Mouse (Mus musculus): ENCODE results near the gene A630001G21Rik. TPM values are rescaled to one million over a fixed set of nuclear protein-coding genes. Genes with fewer than 3 reads are reported as not detected.

The A630001G21Rik gene
- polyA plus RNA-seq, 1 experiment from 2014 or later, result 1.7 TPM

DNA sequence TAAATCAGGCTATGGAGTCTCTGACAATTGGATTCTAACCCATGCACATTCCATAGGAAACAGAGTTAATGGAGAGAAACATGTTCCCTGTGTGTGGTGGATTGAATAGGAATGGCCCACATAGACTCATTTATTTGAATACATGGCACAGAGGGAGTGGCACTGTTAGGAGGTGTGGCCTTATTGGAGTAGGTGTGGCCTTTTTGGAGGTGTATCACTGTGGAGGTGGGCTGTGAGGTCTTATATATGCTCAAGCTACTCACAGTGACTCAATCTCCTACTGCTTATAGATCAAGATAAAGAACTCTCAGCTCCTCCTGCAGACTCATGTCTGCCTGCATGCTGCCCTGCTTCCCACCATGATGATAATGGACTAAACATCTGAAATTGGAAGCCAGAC, 63.9 kb downstream of the A630001G21Rik start:
- Histone ChIP-seq H3K9me3 (ENCODE audit: control insufficient read depth, low read length) (no peaks in the 10 kb centered on the region), H3K36me3 (ENCODE audit: control insufficient read depth, insufficient read depth, low read length) (no peaks in the 10 kb centered on the region), H3K27me3 (replicated peaks; ENCODE audit: control insufficient read depth, insufficient read depth, low read length) (no peaks in the 10 kb centered on the region), H3K4me3 (ENCODE audit: low read depth, low read length) (no peak overlapping the region), H3K9ac (ENCODE audit: low read depth, low read length) (no peak overlapping the region), H3K27ac (replicated peaks; ENCODE audit: low read depth, low read length) (no peak overlapping the region), H3K4me1 (ENCODE audit: control insufficient read depth, insufficient read depth, low read length) (no peaks in the 10 kb centered on the region), H3K4me2 (ENCODE audit: low read depth, low read length) (no peak overlapping the region)
- ATAC-seq (ENCODE audit: low read depth) (no peak), DNase-seq (ENCODE audit: low spot score) (no peak)

DNA sequence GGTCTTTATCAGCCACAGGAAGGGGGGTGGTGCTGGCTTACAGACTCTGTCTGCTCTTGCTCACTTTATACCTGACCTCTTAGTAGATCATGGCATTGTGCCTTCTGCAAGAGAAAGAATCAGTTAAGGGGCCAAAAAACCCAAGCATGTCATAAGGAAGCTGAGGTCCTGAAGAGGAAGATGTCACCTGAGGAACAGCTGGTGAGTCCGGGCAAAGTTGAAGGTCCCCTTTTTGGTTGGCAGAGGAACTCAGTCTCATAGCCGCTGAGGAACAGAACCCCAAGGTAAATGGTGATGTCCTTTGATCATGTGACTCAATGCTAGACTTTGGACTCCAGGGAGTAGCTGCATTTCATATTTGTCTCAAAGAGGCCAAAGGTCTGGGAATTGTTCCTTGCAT, 71.7 kb downstream of the A630001G21Rik start:
- Histone ChIP-seq H3K4me1 (ENCODE audit: control insufficient read depth, insufficient read depth, low read length) (no peaks in the 10 kb centered on the region), H3K27me3 (replicated peaks; ENCODE audit: control insufficient read depth, insufficient read depth, low read length) (no peaks in the 10 kb centered on the region), H3K27ac (replicated peaks; ENCODE audit: low read depth, low read length) (no peak overlapping the region), H3K36me3 (ENCODE audit: control insufficient read depth, insufficient read depth, low read length) (no peaks in the 10 kb centered on the region), H3K4me2 (ENCODE audit: low read depth, low read length) (no peak overlapping the region), H3K4me3 (ENCODE audit: low read depth, low read length) (no peak overlapping the region), H3K9ac (ENCODE audit: low read depth, low read length) (no peak overlapping the region), H3K9me3 (ENCODE audit: control insufficient read depth, low read length) (no peaks in the 10 kb centered on the region)
- DNase-seq (ENCODE audit: low spot score) (no peak), ATAC-seq (ENCODE audit: low read depth) (no peak)
- WGBS, result 92% methylated on average over 2 of the region's 2 CpGs

DNA sequence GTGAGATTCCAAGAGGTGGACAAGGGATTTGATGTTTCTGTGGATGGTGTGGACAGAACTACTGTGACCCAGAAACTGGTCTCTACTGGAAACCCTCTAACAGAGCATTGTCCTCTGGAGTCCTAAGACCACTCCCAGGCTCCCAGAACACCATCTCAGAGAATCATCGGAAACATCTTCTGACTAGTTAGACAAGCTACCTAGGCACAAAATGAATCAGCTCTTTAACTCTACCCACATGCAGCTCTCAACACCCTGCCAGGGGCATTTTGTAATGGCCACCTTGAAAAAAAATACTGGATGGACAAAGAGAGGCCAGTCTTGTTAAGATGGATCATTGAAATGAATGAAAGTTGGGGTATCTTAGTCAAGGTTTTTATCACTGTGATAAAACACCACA, 72.9 kb downstream of the A630001G21Rik start:
- Histone ChIP-seq H3K4me2 (ENCODE audit: low read depth, low read length) (no peak overlapping the region), H3K27me3 (replicated peaks; ENCODE audit: control insufficient read depth, insufficient read depth, low read length) (no peaks in the 10 kb centered on the region), H3K4me3 (ENCODE audit: low read depth, low read length) (no peak overlapping the region), H3K36me3 (ENCODE audit: control insufficient read depth, insufficient read depth, low read length) (no peaks in the 10 kb centered on the region), H3K4me1 (ENCODE audit: control insufficient read depth, insufficient read depth, low read length) (no peaks in the 10 kb centered on the region), H3K27ac (replicated peaks; ENCODE audit: low read depth, low read length) (no peak overlapping the region), H3K9me3 (ENCODE audit: control insufficient read depth, low read length) (no peaks in the 10 kb centered on the region), H3K9ac (ENCODE audit: low read depth, low read length) (no peak overlapping the region)
- no peak for DNase-seq (ENCODE audit: low spot score)
- WGBS, result 100% methylated on average over 1 of the region's 1 CpGs
- ATAC-seq (ENCODE audit: low read depth), result no peak

DNA sequence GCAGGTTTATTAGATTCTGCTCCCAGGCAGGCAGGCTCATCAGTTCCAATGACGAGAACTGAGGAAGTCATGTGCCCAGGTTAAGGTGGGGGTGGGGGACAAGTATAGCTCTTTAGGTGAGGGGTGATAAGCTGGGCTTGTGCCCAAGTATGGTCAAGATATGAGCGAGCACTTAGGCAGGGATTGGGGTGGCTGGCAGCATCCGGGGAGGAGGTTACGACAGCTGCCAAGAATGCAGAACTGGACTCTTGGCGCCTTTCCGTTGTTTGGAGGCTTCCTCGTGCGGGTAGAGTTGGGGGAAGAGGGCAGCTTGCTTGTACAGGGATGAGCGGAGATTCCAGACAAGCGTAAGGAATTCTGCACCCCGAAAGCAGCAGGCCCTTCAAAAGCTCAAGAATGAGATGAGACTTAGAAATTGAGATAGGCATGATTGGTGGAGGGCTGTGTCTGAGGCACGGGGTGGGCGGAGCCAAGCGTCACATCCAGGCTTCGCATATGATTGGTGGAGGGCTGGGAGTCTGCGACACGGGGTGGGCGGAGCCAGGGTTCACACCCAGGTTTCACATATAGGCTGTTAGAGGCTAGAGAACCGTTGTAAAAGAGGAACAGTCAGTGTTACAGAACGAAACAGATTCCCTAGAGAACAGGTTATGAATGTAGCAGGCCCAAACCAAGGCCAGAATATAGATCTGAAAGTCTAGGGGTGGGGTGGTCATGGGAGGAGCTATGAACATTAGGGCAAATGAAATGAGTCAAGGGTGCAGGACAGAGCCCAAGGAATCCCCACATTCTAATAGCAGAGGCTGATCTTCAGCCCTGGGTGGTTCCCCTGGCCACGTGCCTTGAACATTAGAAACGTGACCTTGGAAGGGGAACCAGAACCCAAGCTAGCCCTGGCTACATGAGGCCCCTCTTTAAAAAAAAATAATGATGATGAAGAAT, 74.9 kb downstream of the A630001G21Rik start:
- H3K4me3 ChIP-seq (ENCODE audit: low read depth, low read length), result peak overlapping the region; percentile 34
- peak overlapping the region; percentile 35; the same call in 1 of the 2 replicates for H3K27ac ChIP-seq (replicated peaks; ENCODE audit: low read depth, low read length)
- peak; percentile 96 for ATAC-seq (ENCODE audit: low read depth)
- peak; percentile 87 for DNase-seq (ENCODE audit: low spot score)
- H3K9ac ChIP-seq (ENCODE audit: low read depth, low read length), result peak overlapping the region; percentile 43; the same call in 1 of the 2 replicates
- H3K4me1 ChIP-seq (ENCODE audit: control insufficient read depth, insufficient read depth, low read length), result no peaks in the 10 kb centered on the region
- H3K9me3 ChIP-seq (ENCODE audit: control insufficient read depth, low read length), result no peaks in the 10 kb centered on the region
- no peaks in the 10 kb centered on the region for H3K36me3 ChIP-seq (ENCODE audit: control insufficient read depth, insufficient read depth, low read length)
- no peaks in the 10 kb centered on the region for H3K27me3 ChIP-seq (replicated peaks; ENCODE audit: control insufficient read depth, insufficient read depth, low read length)
- peak overlapping the region; percentile 63 for H3K4me2 ChIP-seq (ENCODE audit: low read depth, low read length)
- 20% methylated on average over 22 of the region's 22 CpGs for WGBS

DNA sequence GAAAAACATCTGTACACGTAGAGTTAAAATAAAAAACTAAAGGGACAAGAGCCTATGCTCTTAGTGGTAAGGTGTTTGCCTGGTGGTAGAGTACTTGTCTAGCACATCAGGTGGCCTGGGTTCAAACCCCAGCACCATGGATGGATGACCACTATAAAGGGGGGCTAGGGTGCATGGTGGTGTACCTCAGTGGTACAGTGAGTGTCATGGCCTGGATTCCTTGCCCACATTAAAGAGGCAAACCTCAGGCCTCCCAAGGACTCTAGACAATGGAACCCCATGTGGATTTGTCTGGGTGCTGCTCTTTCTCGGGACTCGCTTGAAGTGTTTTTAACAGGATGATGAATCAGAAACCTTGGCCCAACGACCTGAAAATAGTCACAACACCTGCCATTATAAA, 75.9 kb downstream of the A630001G21Rik start:
- H3K27ac ChIP-seq (replicated peaks; ENCODE audit: low read depth, low read length), result no peak overlapping the region
- H3K4me1 ChIP-seq (ENCODE audit: control insufficient read depth, insufficient read depth, low read length), result no peaks in the 10 kb centered on the region
- no peak overlapping the region for H3K9ac ChIP-seq (ENCODE audit: low read depth, low read length)
- ATAC-seq (ENCODE audit: low read depth) (no peak), DNase-seq (ENCODE audit: low spot score) (no peak)
- WGBS, result 75% methylated on average over 4 of the region's 4 CpGs
- no peaks in the 10 kb centered on the region for H3K9me3 ChIP-seq (ENCODE audit: control insufficient read depth, low read length)
- no peaks in the 10 kb centered on the region for H3K27me3 ChIP-seq (replicated peaks; ENCODE audit: control insufficient read depth, insufficient read depth, low read length)
- no peaks in the 10 kb centered on the region for H3K36me3 ChIP-seq (ENCODE audit: control insufficient read depth, insufficient read depth, low read length)
- no peak overlapping the region for H3K4me3 ChIP-seq (ENCODE audit: low read depth, low read length)
- H3K4me2 ChIP-seq (ENCODE audit: low read depth, low read length), result no peak overlapping the region

DNA sequence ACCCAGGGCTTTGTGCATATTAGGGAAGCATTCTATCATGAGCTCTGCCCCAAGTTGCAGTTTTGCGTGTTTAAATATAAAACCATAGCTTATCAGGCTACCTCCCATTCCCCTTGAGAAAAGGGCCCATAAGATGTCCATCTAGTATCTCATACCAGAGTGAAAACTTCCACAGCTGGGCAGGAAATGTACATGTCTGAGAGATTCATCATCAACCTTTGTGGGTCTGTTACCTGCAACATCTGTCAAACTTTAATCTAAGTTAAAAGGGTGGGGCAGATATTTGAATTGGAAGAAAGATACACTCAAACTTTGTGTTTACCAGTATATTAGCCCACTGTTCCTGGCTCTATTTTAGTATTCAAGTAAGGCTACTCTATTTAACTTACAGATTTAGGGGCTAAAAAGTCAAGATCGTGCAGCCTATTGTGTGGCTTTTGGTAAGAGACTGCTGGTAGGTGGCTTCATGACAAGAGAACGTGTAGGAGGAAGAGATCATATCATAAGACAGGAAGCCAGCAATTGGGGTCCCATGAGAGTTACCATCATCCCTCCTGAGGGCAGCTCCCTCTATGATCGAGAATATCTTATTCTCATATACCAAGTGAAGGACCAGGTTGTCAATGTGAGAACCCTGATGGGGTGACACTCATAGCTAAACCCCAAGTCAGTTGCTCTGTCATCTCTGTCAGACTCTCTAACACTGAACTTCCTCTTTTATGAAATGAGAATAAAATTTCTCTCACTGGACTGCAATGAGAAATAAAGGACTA, 80.5 kb downstream of the A630001G21Rik start:
- no peak for DNase-seq (ENCODE audit: low spot score)
- H3K4me3 ChIP-seq (ENCODE audit: low read depth, low read length), result no peak overlapping the region
- H3K4me2 ChIP-seq (ENCODE audit: low read depth, low read length), result no peak overlapping the region
- H3K36me3 ChIP-seq (ENCODE audit: control insufficient read depth, insufficient read depth, low read length), result no peaks in the 10 kb centered on the region
- H3K4me1 ChIP-seq (ENCODE audit: control insufficient read depth, insufficient read depth, low read length), result no peaks in the 10 kb centered on the region
- H3K27ac ChIP-seq (replicated peaks; ENCODE audit: low read depth, low read length), result no peak overlapping the region
- ATAC-seq (ENCODE audit: low read depth), result no peak
- no peaks in the 10 kb centered on the region for H3K9me3 ChIP-seq (ENCODE audit: control insufficient read depth, low read length)
- WGBS, result 78% methylated on average over 4 of the region's 4 CpGs
- no peak overlapping the region for H3K9ac ChIP-seq (ENCODE audit: low read depth, low read length)
- H3K27me3 ChIP-seq (replicated peaks; ENCODE audit: control insufficient read depth, insufficient read depth, low read length), result no peaks in the 10 kb centered on the region

DNA sequence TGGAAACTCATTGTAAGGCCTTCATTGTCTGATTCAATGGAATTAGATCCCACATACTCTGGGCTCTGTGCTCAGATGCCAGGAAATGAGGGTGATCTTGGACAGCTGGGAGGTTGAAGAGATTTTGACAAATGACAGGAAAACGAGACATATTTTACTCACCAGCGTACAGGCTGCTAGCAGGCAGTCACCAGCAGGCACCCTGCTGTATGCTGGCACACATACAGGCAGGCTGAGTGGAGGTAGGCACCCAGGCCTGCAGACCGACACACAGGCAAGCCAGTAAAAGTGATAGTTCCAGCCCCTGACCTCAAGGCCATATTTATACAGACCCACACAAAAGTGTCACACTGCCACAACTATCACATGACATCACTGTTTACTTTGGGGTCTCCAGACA, 82.8 kb downstream of the A630001G21Rik start:
- ATAC-seq (ENCODE audit: low read depth) (no peak), DNase-seq (ENCODE audit: low spot score) (no peak)
- Histone ChIP-seq H3K36me3 (ENCODE audit: control insufficient read depth, insufficient read depth, low read length) (no peaks in the 10 kb centered on the region), H3K4me1 (ENCODE audit: control insufficient read depth, insufficient read depth, low read length) (no peaks in the 10 kb centered on the region), H3K4me2 (ENCODE audit: low read depth, low read length) (no peak overlapping the region), H3K9me3 (ENCODE audit: control insufficient read depth, low read length) (no peaks in the 10 kb centered on the region), H3K4me3 (ENCODE audit: low read depth, low read length) (no peak overlapping the region), H3K27ac (replicated peaks; ENCODE audit: low read depth, low read length) (no peak overlapping the region), H3K9ac (ENCODE audit: low read depth, low read length) (no peak overlapping the region), H3K27me3 (replicated peaks; ENCODE audit: control insufficient read depth, insufficient read depth, low read length) (no peaks in the 10 kb centered on the region)
- 60% methylated on average over 3 of the region's 3 CpGs for WGBS

DNA sequence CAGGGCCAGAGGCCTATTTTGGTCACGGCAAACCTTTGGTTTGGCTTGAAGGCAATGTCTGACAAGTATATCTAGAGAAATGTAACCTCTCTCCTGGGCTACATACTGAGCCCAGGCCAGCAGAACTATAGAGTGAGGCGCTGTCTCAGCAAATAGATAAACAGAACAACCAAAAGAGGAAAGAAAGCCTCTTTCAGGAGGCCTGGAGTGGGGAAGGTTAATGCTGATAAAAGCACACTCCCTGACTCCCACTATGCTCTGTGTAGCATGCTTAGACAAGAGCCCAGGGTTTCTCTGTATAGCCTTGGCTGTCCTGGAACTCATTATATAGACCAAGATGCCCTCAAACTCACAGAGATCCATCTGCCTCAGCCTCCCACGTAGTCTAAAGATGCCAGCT, 85.2 kb downstream of the A630001G21Rik start:
- Histone ChIP-seq H3K4me1 (ENCODE audit: control insufficient read depth, insufficient read depth, low read length) (no peaks in the 10 kb centered on the region), H3K36me3 (ENCODE audit: control insufficient read depth, insufficient read depth, low read length) (no peaks in the 10 kb centered on the region), H3K4me2 (ENCODE audit: low read depth, low read length) (no peak overlapping the region), H3K9me3 (ENCODE audit: control insufficient read depth, low read length) (no peaks in the 10 kb centered on the region), H3K9ac (ENCODE audit: low read depth, low read length) (no peak overlapping the region), H3K27ac (replicated peaks; ENCODE audit: low read depth, low read length) (no peak overlapping the region), H3K27me3 (replicated peaks; ENCODE audit: control insufficient read depth, insufficient read depth, low read length) (no peaks in the 10 kb centered on the region), H3K4me3 (ENCODE audit: low read depth, low read length) (no peak overlapping the region)
- ATAC-seq (ENCODE audit: low read depth) (no peak), DNase-seq (ENCODE audit: low spot score) (no peak)
- WGBS, result 79% methylated on average over 3 of the region's 3 CpGs

Measured in embryonic facial prominence, embryonic 14.5 days (tissue).